Mouse (Mus musculus): ENCODE results near the gene Epb41l5.

DNA sequence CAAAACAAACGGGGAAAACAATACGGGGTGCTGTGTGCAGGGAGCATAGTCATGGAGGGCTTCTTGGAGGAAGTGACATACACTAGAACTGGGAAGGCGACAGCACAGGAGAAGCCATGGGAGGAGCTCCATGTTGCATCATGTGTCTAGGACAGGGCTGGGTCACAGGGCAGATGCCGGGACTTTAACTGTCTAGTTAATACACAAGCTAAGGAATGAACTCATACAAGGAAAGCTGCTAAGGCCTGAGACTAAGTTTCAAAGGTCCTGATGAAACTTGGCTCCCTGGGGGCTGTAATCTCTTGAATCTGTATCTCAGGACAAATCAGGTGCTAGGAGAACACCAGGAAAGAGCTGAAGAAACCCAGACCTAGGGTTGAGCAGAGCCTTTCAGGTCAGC lies 126.1 kb downstream of the Epb41l5 start:
- TF ChIP-seq CTCF (IDR thresholded peaks at IDR 0.05; ENCODE audit: extremely low read depth, insufficient read depth, insufficient read length, insufficient replicate concordance) (no peak), POLR2A (IDR thresholded peaks at IDR 0.05; ENCODE audit: low read depth, low read length) (no peak)
